Mouse (Mus musculus): ENCODE data around the gene Fibcd1.

The Fibcd1 gene

GRCm38 (mm10) chr2:31769631-31770111, 76.1 kb downstream of the Fibcd1 start:
- DNase-seq (ENCODE audit: low spot score) = no peak

- DNase-seq (ENCODE audit: low spot score) = no peak
These were observed 76.7 kb downstream of the Fibcd1 start for GRCm38 (mm10) chr2:31769115-31769514.

GRCm38 (mm10) chr2:31767815-31768214, 78.0 kb downstream of the Fibcd1 start:
- DNase-seq (ENCODE audit: low spot score) = no peak

- no peak for DNase-seq (ENCODE audit: low spot score)
These were observed 78.7 kb downstream of the Fibcd1 start for GRCm38 (mm10) chr2:31767104-31767503.
